Mouse (Mus musculus) adrenal gland, postnatal 10 days (tissue): ENCODE measurements around the gene Tas1r1. TPM values are rescaled to one million over a fixed set of nuclear protein-coding genes. Genes with fewer than 3 reads are reported as not detected.

Experiments used
- DNase-seq: peaks from one replicate; pipeline ENCODE4 v3.0.0; 2021; ENCODE audit warnings: mixed read lengths
- long read RNA-seq, 2 experiments: library from polyadenylated mRNA; stranded (forward); transcript quantifications; one replicate each; pipeline ENCODE4 v2.0.0; 2021
- total RNA-seq, 2 experiments: library from RNA; stranded (reverse); gene quantifications; 2 replicates each; pipeline ENCODE4 v1.2.3; 2021

Gene Tas1r1
- not detected for total RNA-seq
- long read RNA-seq, experiment 1 = 0 reads
- long read RNA-seq, experiment 2 = 0 reads

DNA sequence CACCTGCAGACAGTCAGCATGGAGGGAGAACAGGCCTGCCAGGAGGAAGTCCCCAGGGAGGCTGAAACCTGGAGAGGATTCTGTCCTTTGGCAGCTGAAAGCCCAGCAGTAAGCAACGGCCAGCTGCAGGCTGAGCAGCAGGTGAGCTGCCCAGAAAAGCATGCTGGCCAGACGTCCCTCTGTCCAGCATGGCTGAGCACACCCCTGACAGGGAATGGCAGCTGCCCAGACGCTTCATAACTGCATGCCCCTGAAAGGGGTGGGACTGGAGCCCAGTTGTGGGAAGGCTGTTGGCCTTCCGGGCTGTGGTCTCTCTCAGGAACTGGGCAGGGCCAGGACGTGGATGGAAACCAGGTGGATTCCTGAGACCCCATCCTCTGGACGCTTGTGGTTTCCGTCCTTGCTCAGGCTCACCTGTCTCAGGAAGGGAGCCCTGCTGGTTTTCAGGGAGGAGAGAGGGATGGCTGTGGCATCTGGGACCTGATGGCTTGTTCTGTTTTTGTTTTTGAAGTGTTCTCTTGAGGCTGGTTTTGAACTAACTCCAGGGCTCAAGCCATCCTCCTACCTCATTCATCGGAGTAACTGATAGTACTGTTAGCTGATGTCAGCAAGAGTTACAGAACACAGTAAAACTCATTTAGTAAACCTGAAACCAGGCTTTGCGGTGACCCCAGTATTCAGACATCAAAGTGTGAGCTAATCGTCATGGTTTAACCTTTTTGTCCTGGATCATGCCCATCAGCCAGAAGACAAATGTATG is at the start of gene Tas1r1:
Gene Tas1r1 (minus strand): TSS at position 344 of the 760 bp plus-strand sequence.
- DNase-seq = no peak

DNA sequence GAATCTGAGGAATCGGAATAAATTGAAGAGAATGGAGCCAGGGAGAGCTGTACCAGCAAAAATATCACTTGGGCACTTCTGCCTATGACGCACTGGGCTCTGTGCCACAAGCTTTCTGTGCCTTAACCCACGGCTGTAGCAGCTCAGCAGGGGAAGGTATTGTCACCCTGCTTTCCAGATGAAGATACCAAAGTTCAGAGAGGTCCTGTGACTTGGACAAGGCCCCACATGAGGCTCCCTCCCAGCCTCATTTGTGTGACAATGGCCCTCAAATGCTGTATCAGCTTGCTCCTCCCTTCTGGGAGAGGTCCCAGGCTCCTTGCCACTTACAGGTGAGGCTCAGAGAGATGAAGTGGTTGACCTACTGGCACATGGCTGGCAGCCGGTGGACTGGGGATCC is 49.8 kb upstream of the Tas1r1 start:
- DNase-seq = peak; percentile 46

DNA sequence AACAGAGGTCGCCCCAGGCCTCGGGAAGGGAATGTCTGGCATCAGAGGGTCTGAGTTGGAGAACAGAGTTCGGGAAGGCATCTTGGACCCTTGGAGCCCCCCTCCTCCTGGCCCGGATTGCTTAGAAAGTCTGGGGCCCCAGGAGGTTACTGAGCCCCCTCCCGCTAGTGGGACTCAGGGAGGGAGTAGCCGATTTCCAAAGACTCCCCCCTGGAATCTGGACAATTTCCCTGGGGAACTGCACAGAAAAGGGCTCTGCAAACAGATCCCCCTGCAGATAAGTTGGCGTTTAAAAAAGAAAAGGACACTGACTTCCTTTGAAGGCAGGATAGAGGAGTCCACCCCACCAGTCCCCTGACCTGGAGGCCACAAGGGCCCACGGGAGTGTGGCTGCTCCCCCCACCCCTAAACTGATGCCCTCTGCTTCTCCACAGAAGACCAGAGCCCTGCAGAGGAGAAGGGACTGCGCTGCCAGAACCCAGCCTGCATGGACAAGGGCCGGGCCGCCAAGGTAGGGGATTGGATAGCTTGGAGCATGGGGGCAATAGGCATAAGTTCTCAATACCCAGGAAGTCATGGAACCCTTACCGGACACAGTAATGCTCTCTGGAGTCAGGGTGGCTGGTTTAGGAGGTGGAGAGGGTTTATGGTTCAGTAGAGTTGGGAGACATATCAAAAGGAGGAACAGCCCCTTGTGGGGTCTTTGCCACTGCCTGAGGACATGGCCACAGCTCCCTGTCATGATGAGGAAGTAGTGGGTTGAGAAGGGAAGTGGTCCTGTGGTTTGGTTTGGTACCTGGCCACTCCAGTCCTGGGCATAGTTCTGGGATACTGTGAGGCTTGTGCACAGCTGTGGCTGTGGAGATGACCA is 49.1 kb upstream of the Tas1r1 start:
- DNase-seq = no peak

DNA sequence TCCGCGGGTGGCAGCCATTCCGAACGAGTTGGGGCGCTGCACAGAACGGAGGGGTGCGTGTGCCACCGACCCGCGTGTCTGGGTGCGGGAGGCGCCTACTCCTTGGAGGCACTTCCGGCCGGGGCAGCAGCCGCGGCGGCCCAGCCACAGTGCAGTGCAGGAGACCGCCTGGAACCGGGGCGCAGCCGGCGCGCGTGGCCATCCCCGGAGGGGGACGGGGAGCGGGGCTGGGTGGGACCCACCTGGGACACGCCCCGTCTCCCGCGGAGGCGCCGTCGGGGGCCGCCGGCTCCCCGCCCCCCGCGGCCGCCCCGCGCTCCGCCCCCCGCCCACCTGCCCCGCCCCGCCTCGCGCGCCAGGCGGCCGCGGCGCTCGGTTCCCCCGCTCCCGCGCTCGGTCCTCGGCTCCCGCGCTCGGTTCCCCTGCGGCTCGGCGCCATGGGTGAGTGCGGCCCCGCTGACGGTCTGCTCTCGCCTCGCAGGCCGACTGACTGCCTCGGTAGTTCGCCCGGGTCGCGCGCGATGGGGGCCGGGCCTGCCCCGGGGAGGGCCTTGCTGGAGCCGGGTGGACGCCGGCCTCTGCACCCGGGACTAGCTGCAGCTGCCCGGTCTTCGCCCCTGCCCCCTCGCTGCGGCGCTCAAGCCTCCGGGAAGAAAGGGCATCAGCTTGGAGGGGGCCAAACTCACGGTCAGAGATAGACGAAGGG is 48.3 kb upstream of the Tas1r1 start:
- peak; percentile 73 for DNase-seq

DNA sequence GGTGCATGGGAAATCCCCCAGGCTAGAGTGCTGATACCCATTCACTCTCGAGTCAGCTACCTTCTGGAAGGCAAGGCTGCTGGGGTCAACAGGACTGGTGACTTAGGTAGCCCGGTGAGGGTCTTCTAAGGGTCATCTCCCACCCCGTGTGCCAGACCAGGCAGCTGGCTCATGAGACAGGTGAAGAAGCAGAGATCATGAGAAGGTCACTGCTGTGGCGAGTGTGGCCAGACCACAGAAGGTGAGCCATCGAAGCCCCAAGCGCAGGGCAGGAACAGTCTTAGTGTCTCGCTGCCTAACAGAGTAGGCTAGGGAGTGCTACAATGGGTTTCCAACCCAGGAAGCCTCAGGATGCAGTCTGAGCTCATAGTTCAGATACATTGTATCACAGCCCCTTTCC is 46.2 kb upstream of the Tas1r1 start:
- DNase-seq = no peak

DNA sequence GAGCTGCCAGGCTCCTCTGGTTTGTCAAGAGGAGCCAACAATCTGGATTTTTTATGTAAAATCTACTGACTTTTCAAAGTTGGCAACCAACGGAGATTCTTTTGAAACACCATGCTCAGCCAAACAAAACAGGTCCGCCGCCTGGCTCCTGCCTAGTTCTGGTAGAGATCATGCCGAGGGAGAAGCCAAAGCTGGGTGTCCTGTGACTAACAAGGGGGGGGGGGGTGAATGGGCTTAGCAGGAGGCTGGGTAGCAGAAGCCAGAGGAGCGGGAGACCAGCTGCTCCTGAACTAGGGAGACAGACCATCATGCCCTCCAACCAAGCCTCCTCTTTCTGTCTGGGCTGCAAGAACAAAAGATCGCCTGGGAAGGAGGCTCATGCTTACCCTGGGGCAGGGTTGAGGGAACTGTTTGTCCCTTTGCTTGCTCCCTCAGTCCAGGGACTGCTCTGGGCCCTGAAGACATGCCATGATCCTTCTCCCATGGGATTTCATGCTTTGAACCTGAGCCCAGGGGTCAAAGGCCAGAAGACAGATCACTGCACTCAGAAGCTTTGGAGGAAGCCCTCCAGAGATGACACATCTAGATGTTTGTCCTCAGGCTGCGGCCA is 45.3 kb upstream of the Tas1r1 start:
- peak; percentile 43 for DNase-seq

DNA sequence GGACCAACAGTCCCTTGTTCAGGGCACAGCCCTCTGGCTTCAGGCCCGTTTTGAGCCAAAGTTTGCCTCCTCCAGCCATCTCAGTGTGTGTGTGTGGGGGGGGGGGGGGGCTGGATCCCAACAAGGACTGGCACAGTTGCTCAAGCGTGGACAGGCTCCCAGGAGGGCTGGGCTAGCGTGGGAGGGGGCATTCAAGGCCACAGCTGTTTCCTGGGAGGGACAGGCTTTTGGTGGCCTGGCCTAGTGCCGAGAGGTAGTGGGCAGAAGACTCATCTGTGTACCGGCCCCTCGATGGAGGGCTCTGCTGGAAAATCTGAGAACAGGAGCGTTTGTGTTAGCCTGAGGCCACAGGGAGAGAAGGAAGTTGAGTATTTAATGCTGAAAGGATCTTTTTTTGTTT is 41.6 kb upstream of the Tas1r1 start:
- no peak for DNase-seq

DNA sequence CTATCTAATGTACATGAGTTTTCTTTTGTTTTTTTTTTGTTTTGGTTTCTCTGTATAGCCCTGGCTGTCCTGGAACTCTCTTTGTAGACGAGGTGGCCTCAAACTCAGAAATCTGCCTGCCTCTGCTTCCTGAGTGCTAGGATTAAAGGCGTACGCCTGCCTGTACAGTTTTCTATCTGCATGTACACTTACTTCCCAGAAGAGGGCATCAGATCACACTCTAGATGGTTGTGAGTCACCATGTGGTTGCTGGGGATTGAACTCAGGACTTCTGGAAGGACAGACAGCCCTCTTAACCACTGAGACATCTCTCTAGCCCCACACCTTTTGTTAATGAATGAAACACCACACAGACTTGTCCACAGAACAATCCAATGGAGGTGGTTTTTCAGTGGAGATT is 40.9 kb upstream of the Tas1r1 start:
- DNase-seq = no peak

DNA sequence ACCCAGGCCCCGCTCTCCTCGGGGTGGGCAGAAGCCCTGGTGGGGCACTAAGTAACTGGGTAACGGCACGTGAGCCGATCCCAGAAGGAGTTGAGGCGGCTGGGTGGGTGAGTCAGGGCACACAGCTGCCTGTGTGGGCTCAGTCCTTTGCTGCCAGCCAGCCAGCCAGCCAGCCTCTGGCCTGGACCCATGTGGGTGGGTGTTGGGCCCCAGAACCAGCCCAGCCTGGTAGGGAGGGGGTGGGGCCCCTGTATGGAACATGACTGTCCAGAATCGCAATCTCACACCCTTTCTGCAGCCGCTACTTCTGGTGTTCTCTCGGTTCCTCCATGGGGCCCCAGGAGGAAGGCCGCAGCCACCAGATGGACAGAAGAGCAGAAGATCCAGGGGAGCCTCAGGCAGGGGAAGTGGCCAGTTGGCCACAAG is 39.8 kb upstream of the Tas1r1 start:
- DNase-seq = no peak

DNA sequence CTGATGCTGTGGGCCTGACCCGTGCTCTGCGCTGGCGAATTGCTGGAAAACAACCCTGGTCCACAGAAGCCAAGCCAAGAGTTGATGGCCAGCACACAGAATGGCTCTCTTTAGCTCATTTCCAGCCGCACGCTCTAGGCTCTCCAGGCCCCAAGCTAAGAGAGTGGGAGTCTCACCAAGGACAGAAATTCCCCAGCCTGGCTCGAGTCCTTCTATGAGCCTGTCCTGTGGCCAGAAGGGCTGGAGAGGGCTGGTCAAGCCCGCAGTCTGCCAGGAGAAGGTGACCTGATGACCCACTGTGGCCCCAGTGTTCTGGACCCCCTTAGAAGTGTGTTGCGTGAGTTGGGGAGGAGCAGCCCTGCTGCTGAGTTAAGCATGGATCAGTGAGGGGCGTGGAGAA is 38.8 kb upstream of the Tas1r1 start:
- DNase-seq = no peak

DNA sequence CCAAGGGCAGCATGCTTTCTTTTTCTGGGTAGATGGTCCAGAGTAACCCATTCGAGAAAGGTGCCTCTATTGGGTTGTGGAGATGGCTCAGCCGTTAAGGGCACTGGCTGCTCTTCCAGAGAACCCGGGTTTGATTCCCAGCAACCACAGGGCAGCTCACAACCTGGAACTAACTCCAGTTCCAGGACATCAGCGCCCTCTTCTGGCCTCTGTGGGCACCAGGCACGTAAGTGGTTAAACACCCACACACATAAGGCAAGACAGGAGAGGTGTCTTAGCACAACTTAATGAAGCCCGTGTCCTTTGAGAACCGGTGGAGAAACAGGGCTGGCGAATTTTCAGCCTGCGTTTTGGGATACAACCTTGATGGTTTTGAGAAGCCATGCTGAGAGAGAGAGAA is 36.2 kb upstream of the Tas1r1 start:
- no peak for DNase-seq

DNA sequence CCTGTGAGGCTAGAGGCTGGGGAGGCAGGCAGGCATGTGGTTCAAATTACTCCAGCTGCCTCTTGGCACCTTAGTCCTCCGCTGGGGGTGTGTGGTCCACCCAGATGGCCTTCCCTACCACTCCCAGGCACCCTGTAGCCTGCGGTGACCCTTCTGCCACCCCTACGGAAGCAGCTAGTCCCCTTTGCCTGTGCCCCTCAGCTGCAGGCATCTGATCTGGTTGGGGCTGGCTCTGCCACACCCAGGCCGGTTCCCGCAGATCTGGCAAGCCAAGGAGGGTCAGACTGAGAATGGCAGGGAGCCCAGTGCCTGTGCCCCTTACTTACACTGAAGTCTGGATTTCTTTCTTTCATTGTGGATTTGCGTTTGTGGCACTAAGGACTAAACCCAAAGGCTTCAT is 35.3 kb upstream of the Tas1r1 start:
- no peak for DNase-seq

DNA sequence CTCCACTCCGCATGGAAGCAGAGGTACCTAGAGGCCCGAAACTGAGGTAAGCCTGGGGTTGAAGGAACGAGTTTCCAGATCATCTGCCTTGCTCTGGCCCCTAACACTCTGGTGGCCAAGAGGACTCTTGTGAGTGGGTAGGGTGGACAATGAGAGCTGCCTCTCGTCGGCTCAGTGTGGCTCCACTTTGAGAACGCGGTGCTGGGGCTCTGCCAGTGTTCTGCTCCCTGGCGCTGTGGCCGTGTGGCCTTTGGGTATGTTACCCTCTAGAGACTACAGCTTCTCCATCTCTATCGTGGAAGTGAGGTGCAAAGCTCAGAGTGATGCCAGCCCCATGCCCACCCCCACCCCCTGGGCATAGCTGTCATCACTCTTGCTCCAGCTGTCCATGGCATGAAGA is 34.3 kb upstream of the Tas1r1 start:
- DNase-seq = no peak

DNA sequence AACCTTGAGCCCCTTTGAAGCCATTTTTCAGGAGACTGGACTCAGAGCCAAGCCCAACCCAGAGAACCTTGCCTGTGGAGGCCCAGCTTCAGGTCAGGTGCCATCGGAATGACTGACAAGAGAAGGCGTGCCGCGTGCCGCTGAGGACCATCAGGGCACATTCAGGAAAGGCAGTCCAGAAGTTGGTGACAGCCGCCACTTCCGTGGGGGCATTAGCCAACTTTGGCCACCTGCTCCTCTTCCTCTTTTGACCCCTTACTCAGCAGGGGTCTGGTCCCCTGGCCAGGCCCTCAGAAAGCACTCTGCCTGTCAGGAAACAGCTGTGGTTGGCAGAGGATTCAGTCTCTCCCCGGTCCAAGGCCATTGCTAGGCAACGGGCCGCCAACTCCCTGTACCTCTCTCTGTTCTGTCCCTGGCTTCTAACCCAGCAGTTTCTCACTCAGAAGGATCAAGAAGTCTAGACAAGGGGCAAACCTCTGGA is 33.8 kb upstream of the Tas1r1 start, which contains the start of gene Plekhg5:
Gene Plekhg5 (plus strand): TSS at position 378 of the 481 bp plus-strand sequence.
- peak; percentile 80 for DNase-seq

DNA sequence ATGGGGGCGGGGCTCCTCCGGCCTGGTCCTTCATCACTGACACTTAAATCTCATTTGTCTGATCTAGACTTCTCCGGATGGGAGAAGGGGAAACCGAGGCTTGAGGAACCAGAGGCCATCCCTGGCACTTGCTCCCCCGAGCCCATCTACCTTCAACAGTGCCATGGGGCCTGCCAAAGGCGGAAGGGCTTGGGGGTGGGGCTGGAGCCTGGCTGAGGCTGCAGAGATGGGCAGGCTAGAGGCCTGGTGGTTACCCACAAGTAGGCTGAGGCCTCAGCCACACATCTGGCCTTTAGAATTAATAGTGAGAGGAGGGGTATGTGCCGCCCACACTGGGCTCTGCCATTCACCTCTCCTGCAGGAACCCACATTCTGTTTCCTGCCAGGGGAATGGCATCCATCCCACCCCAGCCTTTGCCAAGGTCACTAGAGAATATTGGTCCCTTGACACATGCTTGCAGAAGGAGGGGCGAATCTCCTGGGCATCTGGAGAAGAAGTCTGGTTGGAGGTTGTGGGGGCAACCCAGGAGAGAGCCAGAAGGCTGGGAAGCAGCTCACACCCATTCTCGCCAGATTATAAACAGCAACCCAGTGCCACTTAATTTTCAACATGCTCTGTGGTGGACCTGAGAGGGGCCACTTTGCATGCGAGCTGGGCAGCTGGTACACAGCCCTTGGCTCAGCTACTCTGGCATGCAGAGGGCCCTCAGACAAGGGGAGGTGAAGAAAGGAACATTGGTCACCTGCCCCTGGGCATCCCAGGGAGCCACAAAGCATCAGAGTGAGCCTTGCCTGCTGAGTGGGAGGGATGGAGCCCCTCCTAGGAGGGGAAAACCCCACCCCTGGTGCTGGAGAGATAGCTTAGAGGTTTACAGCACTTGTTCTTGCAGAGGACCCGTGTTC is 32.4 kb upstream of the Tas1r1 start:
- peak; percentile 39 for DNase-seq

DNA sequence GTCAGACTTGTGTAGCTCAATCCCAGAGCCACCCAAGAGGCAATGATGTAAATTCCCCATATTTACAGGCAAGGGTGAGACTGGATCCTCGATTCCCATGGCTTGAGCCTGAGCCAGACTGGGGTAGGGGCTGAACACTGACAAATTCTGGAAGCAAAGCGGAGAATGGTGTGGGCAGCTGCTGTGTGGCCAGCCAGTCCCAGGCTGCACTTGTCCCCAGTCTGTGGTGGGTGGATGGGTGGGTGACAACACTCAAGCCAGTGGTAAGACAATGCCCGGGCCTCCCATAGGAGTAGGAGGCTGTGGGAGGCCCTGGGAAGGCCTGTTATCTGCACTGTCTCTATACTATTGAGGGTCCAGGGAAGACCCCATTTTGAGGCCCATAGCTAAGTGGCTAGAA is 30.9 kb upstream of the Tas1r1 start:
- DNase-seq = no peak

DNA sequence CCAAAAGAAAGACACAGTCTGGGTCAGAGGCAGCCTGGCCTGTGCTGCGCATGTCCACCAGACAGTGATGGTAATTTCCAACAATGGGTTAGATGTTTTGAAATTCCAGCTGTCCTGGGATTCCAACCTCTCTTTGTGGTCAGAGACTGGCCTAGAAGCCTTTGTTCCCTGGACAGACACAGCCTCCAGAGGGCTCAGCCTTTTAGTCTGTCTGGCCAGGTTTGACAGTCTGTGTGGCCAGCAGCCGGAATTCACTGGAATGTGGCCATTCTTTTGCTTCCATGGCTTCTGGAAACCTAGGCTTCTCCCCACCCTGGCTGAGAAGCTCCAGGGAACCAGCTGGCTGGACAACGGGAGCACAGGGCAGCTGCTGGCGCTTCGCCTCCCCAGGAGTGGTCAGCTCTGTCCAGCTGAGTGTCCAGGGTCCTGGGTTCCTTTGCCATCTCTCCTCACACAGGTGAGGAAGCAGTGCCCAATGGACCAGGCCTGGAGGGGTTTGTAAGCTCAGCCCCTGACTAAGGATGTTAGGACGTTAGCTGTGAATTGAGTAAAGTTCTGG is 29.9 kb upstream of the Tas1r1 start:
- peak; percentile 48 for DNase-seq

DNA sequence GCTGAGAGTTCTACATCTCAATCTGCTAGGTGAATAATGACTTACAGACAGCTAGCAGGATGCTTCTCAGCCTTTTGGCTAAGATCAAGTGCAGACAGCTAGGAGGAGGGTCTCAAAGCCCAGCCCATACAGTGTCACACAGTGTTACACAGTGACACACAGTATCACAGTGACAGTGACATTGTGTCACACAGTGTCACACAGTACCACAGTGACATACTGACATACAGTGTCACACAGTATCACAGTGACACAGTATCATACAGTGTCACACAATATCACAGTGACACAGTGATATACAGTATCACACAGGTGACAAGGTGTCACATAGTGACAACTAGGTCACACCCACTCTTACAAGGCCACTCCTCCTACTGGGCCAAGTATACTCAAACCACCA is 28.9 kb upstream of the Tas1r1 start:
- DNase-seq = no peak

DNA sequence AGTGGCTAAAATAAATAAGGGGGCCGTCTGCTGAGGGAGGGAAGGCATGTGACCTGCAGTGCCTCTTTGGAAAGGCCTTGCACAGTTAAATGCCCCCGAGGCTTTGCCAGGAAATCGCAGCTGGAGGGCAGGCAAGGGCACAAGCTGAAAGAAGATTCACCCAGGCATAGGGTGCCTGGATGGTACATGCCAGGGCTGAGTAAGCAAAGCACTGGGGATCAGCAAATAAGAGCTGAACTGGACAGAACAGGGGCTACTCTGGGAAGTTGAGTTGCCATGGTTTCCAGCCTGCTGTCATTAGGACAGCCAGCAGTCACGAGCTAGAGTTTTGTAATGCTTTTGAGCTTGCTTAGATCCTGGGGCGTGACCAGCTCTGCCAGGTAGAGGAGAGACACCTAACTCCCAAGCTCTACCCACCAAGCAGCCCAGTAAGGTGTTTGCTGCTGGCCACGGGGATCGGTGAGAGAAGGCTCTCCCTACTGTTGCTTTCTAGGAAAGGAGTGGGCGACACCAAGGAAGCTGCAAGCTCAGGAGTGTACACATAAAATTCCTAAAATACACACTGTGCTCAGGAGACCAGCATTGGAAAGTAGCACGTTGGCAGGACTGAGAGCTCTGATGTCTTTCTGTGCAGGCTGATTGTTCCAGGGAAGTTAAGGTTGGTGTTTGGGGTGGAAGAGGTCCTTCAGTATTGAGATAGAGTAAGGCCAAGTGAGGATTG is 24.2 kb upstream of the Tas1r1 start:
- peak; percentile 59 for DNase-seq

DNA sequence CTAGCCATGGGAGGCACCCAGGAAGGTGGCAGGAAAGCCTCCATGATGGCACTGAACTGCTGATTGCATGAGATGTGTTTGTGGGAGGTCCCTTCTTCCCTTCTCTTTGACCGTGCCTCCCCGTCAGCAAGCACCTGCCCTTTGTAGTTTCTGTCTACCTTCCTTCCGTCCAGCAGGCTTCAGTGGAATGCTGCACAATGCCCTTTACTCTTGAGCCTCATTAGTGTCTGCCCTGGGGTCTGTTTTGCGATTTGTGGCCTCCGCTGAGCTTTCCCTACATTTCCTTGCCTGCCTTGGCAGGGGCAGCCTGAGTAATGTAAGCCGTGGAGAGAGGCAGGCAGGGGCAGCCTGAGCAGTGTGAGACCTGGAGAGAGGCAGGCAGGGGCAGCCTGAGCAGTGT is 6.2 kb upstream of the Tas1r1 start:
- no peak for DNase-seq
